Mouse (Mus musculus): ENCODE data around the gene Ten1. TPM values are rescaled to one million over a fixed set of nuclear protein-coding genes. Genes with fewer than 3 reads are reported as not detected.

The Ten1 gene
- polyA plus RNA-seq, 2 experiments, result 44.2 to 70.5 TPM

- DNase-seq (ENCODE audit: low spot score) (no peak), ATAC-seq (ENCODE audit: low FRiP score, low read depth) (no peak)
- Histone ChIP-seq H3K4me1 (ENCODE audit: control insufficient read depth, insufficient read depth, low read length) (no peaks in the 10 kb centered on the region), H3K9me3 (ENCODE audit: control insufficient read depth, low read length) (no peaks in the 10 kb centered on the region), H3K4me2 (replicated peaks; ENCODE audit: low read depth, low read length, severe bottlenecking) (no peak overlapping the region), H3K27ac (replicated peaks; ENCODE audit: low read depth, low read length) (no peak overlapping the region), H3K4me3 (replicated peaks; ENCODE audit: low read length) (no peak overlapping the region), H3K27me3 (ENCODE audit: control insufficient read depth, insufficient read depth, low read length) (no peaks in the 10 kb centered on the region), H3K36me3 (ENCODE audit: control insufficient read depth, insufficient read depth, low read length) (peaks cover 94% of the 10 kb centered on the region), H3K9ac (ENCODE audit: low read depth, low read length, severe bottlenecking) (no peak overlapping the region)
- no peak for TF ChIP-seq POLR2A (IDR thresholded peaks at IDR 0.05; ENCODE audit: borderline replicate concordance, extremely low read depth, insufficient read depth, insufficient read length)
- WGBS, result 72% methylated on average over 7 of the region's 7 CpGs
These were observed 61.6 kb downstream of the Ten1 start for GRCm38 (mm10) chr11:116260259-116260658.

Other genes starting within 250 kb of the Ten1 start
- 11.3 and 11.6 TPM in 2 replicates for gene Itgb4, start 224.1 kb upstream of the Ten1 start, polyA plus RNA-seq (2012; rRNA removed)
- 12.5 TPM in 2 replicates for gene Itgb4, start 224.1 kb upstream of the Ten1 start, polyA plus RNA-seq (2014; fragmentation: Nextera tagmentation; extraction: Ambion mirVana)
- gene Galk1, start 186.1 kb upstream of the Ten1 start, polyA plus RNA-seq (2012; rRNA removed), result 115 and 139 TPM in 2 replicates
- 162 and 164 TPM in 2 replicates for gene Galk1, start 186.1 kb upstream of the Ten1 start, polyA plus RNA-seq (2014; fragmentation: Nextera tagmentation; extraction: Ambion mirVana)
- 871 and 951 TPM in 2 replicates for gene H3f3b, start 170.9 kb upstream of the Ten1 start, polyA plus RNA-seq (2012; rRNA removed)
- gene H3f3b, start 170.9 kb upstream of the Ten1 start, polyA plus RNA-seq (2014; fragmentation: Nextera tagmentation; extraction: Ambion mirVana), result 1,919 and 2,014 TPM in 2 replicates
- 80.3 and 99.4 TPM in 2 replicates for gene Unk, start 168.5 kb upstream of the Ten1 start, polyA plus RNA-seq (2012; rRNA removed)
- 33.1 and 39.2 TPM in 2 replicates for gene Unk, start 168.5 kb upstream of the Ten1 start, polyA plus RNA-seq (2014; fragmentation: Nextera tagmentation; extraction: Ambion mirVana)
- gene Unc13d, start 120.9 kb upstream of the Ten1 start, polyA plus RNA-seq (2012; rRNA removed), result 4.1 and 4.3 TPM in 2 replicates
- gene Unc13d, start 120.9 kb upstream of the Ten1 start, polyA plus RNA-seq (2014; fragmentation: Nextera tagmentation; extraction: Ambion mirVana), result 3.4 and 3.8 TPM in 2 replicates
- 58.6 and 76.2 TPM in 2 replicates for gene Wbp2, start 111.9 kb upstream of the Ten1 start, polyA plus RNA-seq (2012; rRNA removed)
- gene Wbp2, start 111.9 kb upstream of the Ten1 start, polyA plus RNA-seq (2014; fragmentation: Nextera tagmentation; extraction: Ambion mirVana), result 56.8 and 57.7 TPM in 2 replicates
- 25.5 and 35.2 TPM in 2 replicates for gene Trim47, start 71.6 kb upstream of the Ten1 start, polyA plus RNA-seq (2012; rRNA removed)
- gene Trim47, start 71.6 kb upstream of the Ten1 start, polyA plus RNA-seq (2014; fragmentation: Nextera tagmentation; extraction: Ambion mirVana), result 25.1 and 28.5 TPM in 2 replicates
- gene Trim65, start 67.7 kb upstream of the Ten1 start, polyA plus RNA-seq (2012; rRNA removed), result 4.9 and 6.2 TPM in 2 replicates
- gene Trim65, start 67.7 kb upstream of the Ten1 start, polyA plus RNA-seq (2014; fragmentation: Nextera tagmentation; extraction: Ambion mirVana), result 3.1 and 4.1 TPM in 2 replicates
- 52.6 and 56.4 TPM in 2 replicates for gene Mrpl38, start 60.0 kb upstream of the Ten1 start, polyA plus RNA-seq (2012; rRNA removed)
- 85.8 and 86.5 TPM in 2 replicates for gene Mrpl38, start 60.0 kb upstream of the Ten1 start, polyA plus RNA-seq (2014; fragmentation: Nextera tagmentation; extraction: Ambion mirVana)
- 77.7 and 82.6 TPM in 2 replicates for gene Fbf1, start 30.7 kb upstream of the Ten1 start, polyA plus RNA-seq (2012; rRNA removed)
- gene Fbf1, start 30.7 kb upstream of the Ten1 start, polyA plus RNA-seq (2014; fragmentation: Nextera tagmentation; extraction: Ambion mirVana), result 26.4 and 34.8 TPM in 2 replicates
- gene Acox1, start 190 bp downstream of the Ten1 start, polyA plus RNA-seq (2012; rRNA removed), result 38.1 and 42.9 TPM in 2 replicates
- gene Acox1, start 190 bp downstream of the Ten1 start, polyA plus RNA-seq (2014; fragmentation: Nextera tagmentation; extraction: Ambion mirVana), result 26.3 and 30.1 TPM in 2 replicates
- gene Evpl, start 39.2 kb downstream of the Ten1 start, polyA plus RNA-seq (2012; rRNA removed), result 6.0 and 8.2 TPM in 2 replicates
- 17.0 and 21.8 TPM in 2 replicates for gene Evpl, start 39.2 kb downstream of the Ten1 start, polyA plus RNA-seq (2014; fragmentation: Nextera tagmentation; extraction: Ambion mirVana)
- 106 and 111 TPM in 2 replicates for gene Srp68, start 75.4 kb downstream of the Ten1 start, polyA plus RNA-seq (2012; rRNA removed)
- 94.9 and 103 TPM in 2 replicates for gene Srp68, start 75.4 kb downstream of the Ten1 start, polyA plus RNA-seq (2014; fragmentation: Nextera tagmentation; extraction: Ambion mirVana)
- 0.24 and 0.59 TPM in 2 replicates for gene Galr2, start 82.1 kb downstream of the Ten1 start, polyA plus RNA-seq (2012; rRNA removed)
- 0.33 and 0.37 TPM in 2 replicates for gene Galr2, start 82.1 kb downstream of the Ten1 start, polyA plus RNA-seq (2014; fragmentation: Nextera tagmentation; extraction: Ambion mirVana)
- 57.7 and 66.7 TPM in 2 replicates for gene Exoc7, start 108.4 kb downstream of the Ten1 start, polyA plus RNA-seq (2012; rRNA removed)
- 72.0 and 72.7 TPM in 2 replicates for gene Exoc7, start 108.4 kb downstream of the Ten1 start, polyA plus RNA-seq (2014; fragmentation: Nextera tagmentation; extraction: Ambion mirVana)
- 0.85 and 0.88 TPM in 2 replicates for gene Foxj1, start 136.5 kb downstream of the Ten1 start, polyA plus RNA-seq (2012; rRNA removed)
- gene Foxj1, start 136.5 kb downstream of the Ten1 start, polyA plus RNA-seq (2014; fragmentation: Nextera tagmentation; extraction: Ambion mirVana), result 0.14 TPM in 1 of 2 replicates, not detected in the other
- gene Rnf157, start 214.2 kb downstream of the Ten1 start, polyA plus RNA-seq (2012; rRNA removed), result 20.1 and 23.2 TPM in 2 replicates
- gene Rnf157, start 214.2 kb downstream of the Ten1 start, polyA plus RNA-seq (2014; fragmentation: Nextera tagmentation; extraction: Ambion mirVana), result 17.3 and 19.7 TPM in 2 replicates
- gene Ubald2, start 235.2 kb downstream of the Ten1 start, polyA plus RNA-seq (2012; rRNA removed), result 131 and 148 TPM in 2 replicates
- 46.2 and 48.6 TPM in 2 replicates for gene Ubald2, start 235.2 kb downstream of the Ten1 start, polyA plus RNA-seq (2014; fragmentation: Nextera tagmentation; extraction: Ambion mirVana)

All from limb, embryonic 14.5 days (tissue).